Mouse (Mus musculus) liver, embryonic 14.5 days (tissue): ENCODE results near the gene Gm8332. TPM values are rescaled to one million over a fixed set of nuclear protein-coding genes. Genes with fewer than 3 reads are reported as not detected.
"Not testable (repeated sequence)": the region's sequence is repeated elsewhere in the genome, so short reads cannot be mapped to it uniquely, and the experiment has no call there.

ENCODE experiments used
- ATAC-seq: fragments of 200-750 bp; cut with Nextera tagmentation; 2 replicates; pipeline ENCODE4 v1.8.0; 2017; ENCODE audit warnings: moderate number of reproducible peaks, mild to moderate bottlenecking, moderate library complexity; ENCODE audit not compliant: insufficient read depth
- DNase-seq, 3 experiments: peaks; one replicate each; pipeline ENCODE4 v3.0.0-alpha.2; 2012 to 2013; ENCODE audit warnings: low read depth in 3 of 3, low spot score in 3 of 3
- H3K27ac ChIP-seq: fragments of 300-500 bp; sonication (generic); 2 replicates; pipeline ENCODE4 v1.5.1; 2014; ENCODE audit warnings: moderate library complexity, mild to moderate bottlenecking, control low read depth, inconsistent platforms
- H3K27me3 ChIP-seq: fragments of 300-500 bp; sonication (generic); 2 replicates; pipeline ENCODE4 v1.6.1; 2014; ENCODE audit warnings: mild to moderate bottlenecking, low read length, moderate library complexity; ENCODE audit not compliant: control insufficient read depth, insufficient read depth
- H3K36me3 ChIP-seq: fragments of 300-500 bp; sonication (generic); replicated peaks from 2 replicates; pipeline ENCODE4 v1.6.1; 2014; ENCODE audit warnings: low read depth; ENCODE audit not compliant: control insufficient read depth, insufficient read depth
- H3K4me1 ChIP-seq, 2 experiments: fragments of 200-500 bp in 1 of 2; fragments of 300-500 bp in 1 of 2; sonication (generic) in 1 of 2; replicated peaks; 2 replicates each; pipeline ENCODE4 v1.6.1; 2012 to 2014; ENCODE audit warnings: antibody characterized with exemption in 1 of 2, inconsistent platforms in 1 of 2, low read length in 1 of 2; ENCODE audit not compliant: control insufficient read depth in 2 of 2, insufficient read depth in 2 of 2
- H3K4me2 ChIP-seq: fragments of 300-500 bp; sonication (generic); 2 replicates; pipeline ENCODE4 v1.6.1; 2014; ENCODE audit warnings: low read depth, mild to moderate bottlenecking, control low read depth, moderate library complexity
- H3K4me3 ChIP-seq, 2 experiments: fragments of 200-500 bp in 1 of 2; fragments of 300-500 bp in 1 of 2; sonication (generic) in 1 of 2; 2 replicates each; pipeline ENCODE4 v1.5.1; 2012 to 2014; ENCODE audit warnings: low read depth in 2 of 2, low read length in 2 of 2, mild to moderate bottlenecking in 2 of 2, control low read depth in 1 of 2, inconsistent platforms in 1 of 2, moderate library complexity in 1 of 2; ENCODE audit not compliant: insufficient read depth in 1 of 2
- H3K9ac ChIP-seq: fragments of 300-500 bp; sonication (generic); replicated peaks from 2 replicates; pipeline ENCODE4 v1.6.1; 2014; ENCODE audit warnings: mild to moderate bottlenecking, control low read depth, moderate library complexity
- H3K9me3 ChIP-seq: fragments of 300-500 bp; sonication (generic); 2 replicates; pipeline ENCODE4 v1.6.1; 2016; ENCODE audit warnings: low read length, mixed read lengths; ENCODE audit not compliant: control insufficient read depth
- CTCF ChIP-seq: IDR thresholded peaks from 2 replicates; pipeline ENCODE4 v1.5.1; 2016; ENCODE audit warnings: antibody characterized with exemption, low read depth, control low read depth
- EP300 ChIP-seq: IDR thresholded peaks from 2 replicates; pipeline ENCODE4 v1.6.1; 2016; ENCODE audit warnings: antibody characterized with exemption, low read depth
- WGBS: fragments of 180-500 bp; shearing (Covaris S2); extraction: QIAGEN DNeasy Blood & Tissue Kit; methylation state at CpG from one replicate; pipeline ENCODE4 v1.1.7; 2014; ENCODE audit not compliant: insufficient replicate concordance; 5-methylcytosine and 5-hydroxymethylcytosine counted together
- polyA plus RNA-seq, 2 experiments: library from polyadenylated mRNA; depleted of rRNA in 1 of 2; stranded (reverse) in 1 of 2; unstranded in 1 of 2; fragments of >200 nt; fragmentation: Nextera tagmentation in 1 of 2; extraction: Ambion mirVana in 1 of 2; gene quantifications; 2 replicates each; pipeline versions ENCODE4 v1.2.1 to v1.2.3; 2012 to 2014

Gene Gm8332
- polyA plus RNA-seq (2012; rRNA removed) (not detected in 2 replicates), polyA plus RNA-seq (2014; fragmentation: Nextera tagmentation; extraction: Ambion mirVana) (not detected in 2 replicates)

- not testable (repeated sequence) for DNase-seq, H3K4me1 ChIP-seq, H3K27me3 ChIP-seq, H3K4me2 ChIP-seq, ATAC-seq, H3K9me3 ChIP-seq, H3K27ac ChIP-seq, H3K4me3 ChIP-seq, H3K36me3 ChIP-seq, H3K9ac ChIP-seq
- 71% methylated on average over 1 of the region's 2 CpGs for WGBS
Observed at GRCm38 (mm10) chr12:88250000-88250399, at the start of gene Gm8332. Gene Gm8332 (minus strand): TSS chr12:88250100.

DNA sequence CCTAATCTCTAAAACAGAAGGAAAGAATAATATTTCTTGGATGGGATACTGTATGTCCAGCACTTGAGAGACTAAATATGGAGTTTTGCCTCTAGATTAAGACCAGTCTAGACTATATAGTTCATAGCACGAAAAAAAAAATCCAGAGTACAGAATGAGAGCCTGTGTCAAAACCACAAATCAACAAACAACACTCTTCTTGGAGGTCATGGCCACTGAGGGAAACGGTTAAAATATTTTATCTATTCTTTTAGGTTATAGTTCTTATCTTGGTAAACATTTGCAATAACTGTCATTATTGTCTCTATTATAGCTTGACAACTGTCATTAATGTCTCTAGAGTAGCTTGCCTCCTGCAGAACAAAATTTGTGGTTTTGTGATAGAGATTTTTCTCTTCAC is 47.3 kb upstream of the Gm8332 start:
- ATAC-seq, H3K9me3 ChIP-seq, H3K4me2 ChIP-seq, H3K4me1 ChIP-seq, H3K9ac ChIP-seq, H3K27me3 ChIP-seq, H3K36me3 ChIP-seq, DNase-seq, H3K27ac ChIP-seq, H3K4me3 ChIP-seq: not testable (repeated sequence)
- WGBS, result 45% methylated on average over 2 of the region's 2 CpGs

GRCm38 (mm10) chr12:88293082-88293481 is 43.2 kb upstream of the Gm8332 start:
- not testable (repeated sequence) for ATAC-seq, H3K4me1 ChIP-seq, H3K9me3 ChIP-seq, H3K4me2 ChIP-seq, H3K4me3 ChIP-seq, H3K27me3 ChIP-seq, H3K27ac ChIP-seq, H3K36me3 ChIP-seq, H3K9ac ChIP-seq, DNase-seq
- WGBS, result 44% methylated on average over 4 of the region's 4 CpGs

- H3K9me3 ChIP-seq, H3K27me3 ChIP-seq, H3K27ac ChIP-seq, H3K4me3 ChIP-seq, H3K4me1 ChIP-seq, ATAC-seq, H3K4me2 ChIP-seq, H3K36me3 ChIP-seq, DNase-seq, H3K9ac ChIP-seq: not testable (repeated sequence)
- 77% methylated on average over 4 of the region's 5 CpGs for WGBS
Observed at GRCm38 (mm10) chr12:88285224-88285623, 35.3 kb upstream of the Gm8332 start.

DNA sequence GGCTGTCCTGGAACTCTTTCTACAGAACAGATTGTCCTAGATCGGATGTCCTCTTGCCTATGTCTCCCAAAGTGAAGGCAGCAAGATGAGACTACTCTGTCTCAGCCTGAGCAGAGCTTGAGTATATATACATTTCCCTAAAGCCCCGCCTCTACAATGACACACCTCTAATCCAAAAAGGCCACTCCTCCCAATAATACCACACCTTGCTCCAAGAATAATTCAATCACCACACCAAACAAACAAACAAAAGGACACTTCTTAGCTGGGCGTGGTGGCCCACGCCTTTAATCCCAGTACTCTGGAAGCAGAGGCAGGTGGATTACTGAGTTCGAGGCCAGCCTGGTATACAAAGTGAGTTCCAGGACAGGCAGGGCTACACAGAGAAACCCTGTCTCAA is 24.5 kb upstream of the Gm8332 start, which contains the start of gene Gm5662:
Gm5662 (minus strand) TSS at position 101 of the 400 bp plus-strand sequence.
- H3K4me2 ChIP-seq, H3K27ac ChIP-seq, H3K4me1 ChIP-seq, H3K27me3 ChIP-seq, DNase-seq, ATAC-seq, H3K36me3 ChIP-seq, H3K4me3 ChIP-seq, H3K9me3 ChIP-seq, H3K9ac ChIP-seq: not testable (repeated sequence)
- 61% methylated on average over 5 of the region's 5 CpGs for WGBS

GRCm38 (mm10) chr12:88257241-88257640 is 7.3 kb upstream of the Gm8332 start:
- no peaks in the 10 kb centered on the region for H3K9me3 ChIP-seq
- no peaks in the 10 kb centered on the region for H3K4me1 ChIP-seq
- 36% methylated on average over 1 of the region's 1 CpGs for WGBS
- no peak overlapping the region for H3K9ac ChIP-seq
- TF ChIP-seq CTCF (no peak), EP300 (no peak)
- no peak overlapping the region for H3K27ac ChIP-seq
- ATAC-seq, result no peak
- no peaks in the 10 kb centered on the region for H3K36me3 ChIP-seq
- H3K4me2 ChIP-seq, result no peak overlapping the region
- no peak for DNase-seq
- no peak overlapping the region for H3K4me3 ChIP-seq
- H3K27me3 ChIP-seq, result no peaks in the 10 kb centered on the region

DNA sequence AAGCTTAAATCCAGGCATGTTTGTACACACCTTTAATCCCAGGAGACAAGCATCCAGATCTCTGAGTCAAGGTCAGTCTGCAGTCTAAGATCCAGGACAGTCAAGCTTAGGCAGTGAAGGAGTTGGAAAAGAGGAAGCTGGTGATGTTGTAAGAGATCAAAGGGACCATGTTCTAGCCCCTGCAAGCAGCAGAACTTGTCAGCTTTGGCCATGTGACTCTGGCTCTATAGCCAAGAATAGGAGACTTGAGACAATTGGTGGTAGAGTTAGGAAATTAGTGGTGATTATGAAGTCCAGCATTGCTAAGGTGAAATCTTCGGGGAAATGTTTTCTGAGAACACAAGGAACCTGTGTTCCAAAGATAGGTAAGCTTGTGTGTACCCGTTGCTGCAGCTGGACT is 6.0 kb upstream of the Gm8332 start:
- H3K4me3 ChIP-seq, H3K27me3 ChIP-seq: not testable (repeated sequence)
- 27% methylated on average over 2 of the region's 2 CpGs for WGBS

GRCm38 (mm10) chr12:88245786-88246185 is 4.1 kb downstream of the Gm8332 start:
- not testable (repeated sequence) for H3K36me3 ChIP-seq, H3K9me3 ChIP-seq, H3K4me1 ChIP-seq, DNase-seq, H3K9ac ChIP-seq, H3K27ac ChIP-seq, H3K4me2 ChIP-seq, H3K27me3 ChIP-seq, H3K4me3 ChIP-seq, ATAC-seq

More for the DNA sequence above, 6.0 kb upstream of the Gm8332 start:
- H3K36me3 ChIP-seq, H3K27ac ChIP-seq, H3K4me2 ChIP-seq, H3K9ac ChIP-seq, H3K9me3 ChIP-seq, DNase-seq, H3K4me1 ChIP-seq, ATAC-seq: not testable (repeated sequence)
